Mouse (Mus musculus) C2C12 (cell line): ENCODE results near the gene Mreg.

Experiments
- CEBPB ChIP-seq: IDR thresholded peaks from one replicate; pipeline ENCODE4 v1.6.1; 2011; ENCODE audit warnings: low read depth, mild to moderate bottlenecking, control low read depth, moderate library complexity
- CTCF ChIP-seq: IDR thresholded peaks from one replicate; pipeline ENCODE4 v1.5.1; 2011; ENCODE audit not compliant: control insufficient read depth, insufficient read depth, insufficient read length
- FOSL1 ChIP-seq: IDR thresholded peaks from one replicate; pipeline ENCODE4 v1.8.0; 2011; ENCODE audit warnings: mild to moderate bottlenecking, low read length; ENCODE audit not compliant: poor library complexity, insufficient read depth, severe bottlenecking
- MAX ChIP-seq: IDR thresholded peaks from one replicate; pipeline ENCODE4 v1.6.1; 2011; ENCODE audit warnings: mild to moderate bottlenecking, control low read depth
- MYOD1 ChIP-seq: IDR thresholded peaks from one replicate; pipeline ENCODE4 v1.6.1; 2011; ENCODE audit warnings: low read depth; ENCODE audit not compliant: control insufficient read depth, insufficient read length
- MYOG ChIP-seq: IDR thresholded peaks from one replicate; pipeline ENCODE4 v1.6.1; 2011; ENCODE audit not compliant: control insufficient read depth, insufficient read length; ENCODE audit errors: extremely low read depth
- USF1 ChIP-seq: IDR thresholded peaks from one replicate; pipeline ENCODE4 v1.6.1; 2011; ENCODE audit warnings: low read depth, mild to moderate bottlenecking, control low read depth, moderate library complexity

DNA sequence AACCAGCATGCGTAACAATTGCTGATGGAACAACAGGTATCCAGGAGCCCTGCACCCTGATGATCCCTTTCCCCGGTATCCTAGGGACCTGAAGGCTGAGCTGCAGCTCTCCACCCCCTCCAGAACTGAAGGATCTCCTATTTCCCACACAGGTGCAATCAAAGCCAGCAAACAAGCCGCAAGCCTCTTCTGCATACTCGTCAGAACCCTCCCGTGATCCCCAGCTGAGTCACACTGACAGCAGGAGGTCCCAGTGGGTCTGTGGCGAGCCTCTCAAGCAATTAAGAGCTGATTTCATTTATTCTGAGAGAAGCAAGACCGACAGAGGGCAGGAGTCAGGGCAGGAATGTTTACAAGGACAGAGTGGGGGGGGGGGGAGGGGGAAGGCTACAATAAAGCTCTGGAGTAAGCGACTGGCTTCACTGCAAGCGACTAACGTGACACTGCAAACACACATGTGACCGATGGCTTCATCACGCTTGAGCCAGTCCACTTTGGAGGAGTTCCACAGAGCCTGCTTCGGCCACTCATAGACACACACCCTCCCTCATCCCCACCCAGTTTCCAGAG lies 29.1 kb downstream of the Mreg start:
- TF ChIP-seq CTCF (no peak), USF1 (peak; percentile 52), MYOG (no peak), CEBPB (no peak), MAX (no peak), MYOD1 (no peak), FOSL1 (peak; percentile 43)
